Mouse (Mus musculus): ENCODE measurements around the gene Gja6.

- no peak for TF ChIP-seq POLR2A (IDR thresholded peaks at IDR 0.05; ENCODE audit: control insufficient read depth, low read depth, low read length)
- no peak for TF ChIP-seq CTCF (IDR thresholded peaks at IDR 0.05; ENCODE audit: control insufficient read depth, insufficient read depth, insufficient replicate concordance, low read depth, low read length)
These were observed 22.0 kb upstream of the Gja6 start for GRCm38 (mm10) chrX:160928870-160929269.

Data from testis, adult 2 months (tissue).